Mouse (Mus musculus): Measurements from ENCODE around the gene Osgin1. TPM values are rescaled to one million over a fixed set of nuclear protein-coding genes. Genes with fewer than 3 reads are reported as not detected.

The Osgin1 gene
- polyA plus RNA-seq, 1 experiment from 2014 or later, result 138 TPM

DNA sequence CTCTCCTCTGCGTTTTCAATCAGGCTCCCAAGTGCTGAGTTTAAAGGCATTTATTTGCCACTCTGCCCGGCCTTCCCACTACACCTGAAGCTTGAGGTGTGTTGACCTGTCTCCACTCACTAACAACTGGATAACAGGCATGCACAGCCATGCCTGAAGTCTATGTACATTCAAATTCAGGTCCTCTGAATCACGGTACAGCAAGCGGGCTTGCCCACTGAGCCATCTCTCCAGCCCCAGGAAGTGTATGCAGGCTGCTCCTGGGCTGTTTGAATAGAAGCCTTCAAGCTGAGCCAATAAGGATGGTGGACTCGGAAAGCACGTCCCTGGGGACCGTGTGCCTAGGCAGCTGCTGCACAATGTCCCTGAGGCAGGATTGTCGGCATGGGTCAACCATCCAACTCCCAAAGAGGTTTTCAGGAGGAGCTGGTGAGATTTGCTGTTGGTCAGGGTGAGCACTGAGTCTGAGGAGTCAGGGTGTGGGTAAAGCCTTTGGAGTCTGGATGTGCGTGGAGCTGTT, 12.3 kb upstream of the Osgin1 start:
- Histone ChIP-seq H3K36me3 (replicated peaks; ENCODE audit: insufficient read depth, low read length) (no peaks in the 10 kb centered on the region), H3K4me1 (ENCODE audit: insufficient read depth) (peaks cover 71% of the 10 kb centered on the region), H3K27ac (ENCODE audit: low read depth) (peak overlapping the region; percentile 97), H3K4me3 (ENCODE audit: low read depth, low read length) (peak overlapping the region; percentile 39; the same call in 1 of the 2 replicates), H3K4me2 (ENCODE audit: low read depth, low read length) (peak overlapping the region; percentile 70), H3K27me3 (ENCODE audit: insufficient read depth, low read length) (no peaks in the 10 kb centered on the region), H3K9ac (replicated peaks) (peak overlapping the region; percentile 45), H3K9me3 (ENCODE audit: low read length) (no peaks in the 10 kb centered on the region)
- WGBS (ENCODE audit: insufficient replicate concordance), result 51% methylated on average over 9 of the region's 9 CpGs
- no peak for DNase-seq
- TF ChIP-seq CTCF (IDR thresholded peaks at IDR 0.05; ENCODE audit: low read depth) (no peak), EP300 (IDR thresholded peaks at IDR 0.05; ENCODE audit: low read depth) (no peak)
- no peak for ATAC-seq

DNA sequence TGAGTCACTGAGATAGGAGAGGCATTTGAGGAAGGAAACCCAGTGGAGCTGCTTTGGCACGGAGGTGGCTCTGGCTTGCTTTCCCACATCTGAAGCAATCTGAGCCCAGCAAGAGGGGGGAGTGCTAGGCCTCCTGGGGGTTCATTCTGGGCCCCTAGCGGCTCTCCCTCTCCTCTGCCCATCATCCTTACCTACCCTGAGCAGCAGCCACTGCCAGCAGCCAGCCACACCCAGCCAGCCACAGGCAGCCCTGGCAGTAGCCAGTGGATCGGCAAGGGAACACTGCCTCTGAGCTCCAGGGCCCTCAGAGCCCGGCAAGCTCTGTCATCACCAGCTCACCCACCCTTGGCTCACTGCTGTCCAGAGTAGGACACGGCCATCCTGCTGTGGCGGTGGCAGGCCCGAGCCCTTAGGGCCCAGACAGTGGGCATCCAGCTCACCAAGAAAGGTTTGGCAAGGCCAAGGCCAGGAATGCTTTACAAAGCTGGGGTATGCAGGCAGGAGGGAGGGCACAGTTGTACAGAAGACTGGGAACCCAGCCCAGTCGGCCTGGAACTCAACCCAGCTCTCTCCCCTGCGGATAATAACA, 11.7 kb upstream of the Osgin1 start:
- 34% methylated on average over 9 of the region's 9 CpGs for WGBS (ENCODE audit: insufficient replicate concordance)
- Histone ChIP-seq H3K27ac (ENCODE audit: low read depth) (peak overlapping the region; percentile 97), H3K4me1 (ENCODE audit: insufficient read depth) (peaks cover 75% of the 10 kb centered on the region), H3K9ac (replicated peaks) (peak overlapping the region; percentile 45), H3K9me3 (ENCODE audit: low read length) (no peaks in the 10 kb centered on the region), H3K27me3 (ENCODE audit: insufficient read depth, low read length) (no peaks in the 10 kb centered on the region), H3K4me2 (ENCODE audit: low read depth, low read length) (peak overlapping the region; percentile 70), H3K4me3 (ENCODE audit: low read depth, low read length) (peak overlapping the region; percentile 39), H3K36me3 (replicated peaks; ENCODE audit: insufficient read depth, low read length) (no peaks in the 10 kb centered on the region)
- ATAC-seq (no peak; the same call in 1 of the 2 replicates), DNase-seq (peak; percentile 35)
- no peak for TF ChIP-seq EP300 (IDR thresholded peaks at IDR 0.05; ENCODE audit: low read depth)
- no peak for TF ChIP-seq CTCF (IDR thresholded peaks at IDR 0.05; ENCODE audit: low read depth)

DNA sequence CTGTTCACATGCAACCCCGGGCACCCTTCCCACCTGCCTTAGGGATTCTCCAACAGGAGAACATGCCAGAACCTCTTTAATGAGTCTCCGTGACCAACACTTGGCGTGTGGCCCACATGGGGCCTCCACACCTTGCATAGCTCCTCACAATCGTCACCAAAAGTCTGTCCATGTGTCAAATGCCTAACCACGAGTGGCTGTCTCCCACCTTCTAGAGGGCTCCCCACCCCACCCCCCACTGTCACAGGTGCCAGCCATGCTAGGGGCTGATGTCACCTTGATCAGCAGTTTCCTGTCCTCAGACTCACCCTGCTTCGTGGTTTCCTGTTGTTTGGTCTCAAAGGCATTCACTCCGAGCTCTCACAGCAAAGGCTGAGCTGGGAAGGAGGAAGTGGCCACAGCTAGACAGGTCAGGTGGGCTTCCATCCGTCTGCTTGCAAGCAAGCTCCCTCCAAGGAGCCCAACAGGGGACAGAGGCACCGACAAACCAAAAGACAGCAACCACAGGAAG, 10.2 kb upstream of the Osgin1 start:
- H3K27ac ChIP-seq (ENCODE audit: low read depth), result peak overlapping the region; percentile 97
- ATAC-seq (peak; percentile 72), DNase-seq (peak; percentile 71)
- peak overlapping the region; percentile 39 for H3K4me3 ChIP-seq (ENCODE audit: low read depth, low read length)
- H3K36me3 ChIP-seq (replicated peaks; ENCODE audit: insufficient read depth, low read length), result no peaks in the 10 kb centered on the region
- TF ChIP-seq EP300 (IDR thresholded peaks at IDR 0.05; ENCODE audit: low read depth), result peak; percentile 70
- TF ChIP-seq CTCF (IDR thresholded peaks at IDR 0.05; ENCODE audit: low read depth), result no peak
- peak overlapping the region; percentile 70 for H3K9ac ChIP-seq (replicated peaks)
- H3K27me3 ChIP-seq (ENCODE audit: insufficient read depth, low read length), result no peaks in the 10 kb centered on the region
- WGBS (ENCODE audit: insufficient replicate concordance), result 17% methylated on average over 9 of the region's 9 CpGs
- H3K4me1 ChIP-seq (ENCODE audit: insufficient read depth), result peaks cover 89% of the 10 kb centered on the region
- peak overlapping the region; percentile 70 for H3K4me2 ChIP-seq (ENCODE audit: low read depth, low read length)
- H3K9me3 ChIP-seq (ENCODE audit: low read length), result no peaks in the 10 kb centered on the region

DNA sequence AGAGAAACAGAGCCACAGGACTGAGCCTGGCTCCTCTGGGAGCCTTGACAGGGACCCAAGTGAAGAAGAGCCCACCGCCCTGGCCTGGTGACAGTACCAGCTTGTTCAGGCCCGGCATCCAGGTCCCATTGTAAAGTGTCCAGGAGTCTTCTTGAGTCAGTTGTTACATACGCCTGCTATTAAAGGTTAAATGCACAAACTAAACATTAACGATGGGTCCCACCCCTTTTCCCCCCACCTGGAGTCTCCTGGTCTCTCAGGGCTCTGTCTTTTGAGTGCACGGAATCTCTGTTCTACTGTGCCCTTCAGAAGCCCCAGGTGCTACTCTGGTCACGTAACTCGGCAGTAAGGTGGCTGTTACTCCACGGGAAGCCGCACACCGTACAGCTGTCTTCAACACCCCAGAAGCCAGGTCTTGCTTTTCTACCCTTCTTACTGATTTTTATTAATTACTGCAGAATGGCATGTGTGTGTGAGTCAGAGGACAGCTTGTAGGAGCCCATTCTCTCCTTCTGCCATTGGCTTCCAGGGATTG, 9.7 kb upstream of the Osgin1 start:
- TF ChIP-seq EP300 (IDR thresholded peaks at IDR 0.05; ENCODE audit: low read depth), result no peak
- TF ChIP-seq CTCF (IDR thresholded peaks at IDR 0.05; ENCODE audit: low read depth), result no peak
- Histone ChIP-seq H3K4me2 (ENCODE audit: low read depth, low read length) (peak overlapping the region; percentile 70), H3K9me3 (ENCODE audit: low read length) (no peaks in the 10 kb centered on the region), H3K27ac (ENCODE audit: low read depth) (peak overlapping the region; percentile 97), H3K36me3 (replicated peaks; ENCODE audit: insufficient read depth, low read length) (no peaks in the 10 kb centered on the region), H3K4me1 (ENCODE audit: insufficient read depth) (peaks cover 89% of the 10 kb centered on the region), H3K9ac (replicated peaks) (peak overlapping the region; percentile 70), H3K27me3 (ENCODE audit: insufficient read depth, low read length) (no peaks in the 10 kb centered on the region), H3K4me3 (ENCODE audit: low read depth, low read length) (peak overlapping the region; percentile 39)
- ATAC-seq, result peak; percentile 35
- DNase-seq, result no peak
- 31% methylated on average over 10 of the region's 10 CpGs for WGBS (ENCODE audit: insufficient replicate concordance)

DNA sequence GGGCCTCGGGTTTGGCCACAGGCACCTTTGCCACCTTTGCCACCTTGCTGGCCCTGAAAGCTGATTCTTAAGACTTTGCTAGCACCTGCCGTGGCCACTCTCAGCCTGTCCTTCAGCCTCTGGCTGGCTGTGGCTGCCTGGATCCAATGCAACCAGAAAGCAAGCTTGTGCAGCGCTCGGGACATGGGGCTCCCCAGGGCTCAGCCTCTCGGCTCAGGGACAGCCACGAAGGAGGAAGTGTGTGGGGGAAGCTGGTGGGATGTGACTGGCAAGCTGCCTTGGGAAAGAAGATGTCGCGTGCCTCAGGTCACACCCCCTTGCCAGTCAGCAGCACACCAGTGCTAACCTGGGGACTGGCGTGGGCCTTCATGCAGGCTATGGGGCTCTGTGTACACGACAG, 9.2 kb upstream of the Osgin1 start:
- Histone ChIP-seq H3K4me3 (ENCODE audit: low read depth, low read length) (peak overlapping the region; percentile 39), H3K27me3 (ENCODE audit: insufficient read depth, low read length) (no peaks in the 10 kb centered on the region), H3K36me3 (replicated peaks; ENCODE audit: insufficient read depth, low read length) (no peaks in the 10 kb centered on the region), H3K27ac (ENCODE audit: low read depth) (peak overlapping the region; percentile 97), H3K4me2 (ENCODE audit: low read depth, low read length) (peak overlapping the region; percentile 70), H3K9me3 (ENCODE audit: low read length) (no peaks in the 10 kb centered on the region), H3K4me1 (ENCODE audit: insufficient read depth) (peaks cover 89% of the 10 kb centered on the region), H3K9ac (replicated peaks) (peak overlapping the region; percentile 70)
- ATAC-seq, result no peak
- no peak for DNase-seq
- WGBS (ENCODE audit: insufficient replicate concordance), result 31% methylated on average over 10 of the region's 10 CpGs
- TF ChIP-seq CTCF (IDR thresholded peaks at IDR 0.05; ENCODE audit: low read depth), result no peak
- no peak for TF ChIP-seq EP300 (IDR thresholded peaks at IDR 0.05; ENCODE audit: low read depth)

DNA sequence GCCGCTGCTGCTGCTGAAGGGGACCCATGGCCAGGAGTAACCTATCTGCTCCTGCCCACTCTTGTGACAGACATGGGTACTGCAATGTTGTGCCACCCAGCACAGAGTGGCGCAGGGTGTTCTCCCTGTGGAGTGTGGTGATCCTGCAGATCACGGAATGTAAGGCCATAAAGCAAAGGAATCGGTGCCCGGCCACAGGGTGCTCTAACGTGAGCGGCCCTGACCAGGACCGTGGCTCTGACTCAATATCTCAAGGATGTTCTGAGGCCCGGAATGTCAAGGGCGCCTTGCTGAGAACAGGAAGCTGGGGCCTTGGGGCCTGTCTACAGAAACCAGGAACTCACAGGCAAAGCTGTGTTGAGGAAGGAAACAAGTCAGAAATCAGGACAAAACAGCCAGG, 8.4 kb upstream of the Osgin1 start:
- DNase-seq (peak; percentile 60), ATAC-seq (no peak; the same call in 1 of the 2 replicates)
- Histone ChIP-seq H3K9me3 (ENCODE audit: low read length) (no peaks in the 10 kb centered on the region), H3K27me3 (ENCODE audit: insufficient read depth, low read length) (no peaks in the 10 kb centered on the region), H3K27ac (ENCODE audit: low read depth) (peak overlapping the region; percentile 97), H3K4me2 (ENCODE audit: low read depth, low read length) (peak overlapping the region; percentile 70), H3K4me3 (ENCODE audit: low read depth, low read length) (peak overlapping the region; percentile 18), H3K9ac (replicated peaks) (peak overlapping the region; percentile 58), H3K4me1 (ENCODE audit: insufficient read depth) (peaks cover 88% of the 10 kb centered on the region), H3K36me3 (replicated peaks; ENCODE audit: insufficient read depth, low read length) (no peaks in the 10 kb centered on the region)
- 30% methylated on average over 10 of the region's 10 CpGs for WGBS (ENCODE audit: insufficient replicate concordance)
- TF ChIP-seq EP300 (IDR thresholded peaks at IDR 0.05; ENCODE audit: low read depth), result peak; percentile 49; the same call in 1 of the 2 replicates
- TF ChIP-seq CTCF (IDR thresholded peaks at IDR 0.05; ENCODE audit: low read depth), result peak; percentile 32
